Mouse (Mus musculus) lung, postnatal 0 days (tissue): Measurements from ENCODE around the gene Zfp319. TPM values are rescaled to one million over a fixed set of nuclear protein-coding genes. Genes with fewer than 3 reads are reported as not detected.

Source experiments
- ATAC-seq: fragments of 200-750 bp; cut with Nextera tagmentation; 2 replicates; pipeline ENCODE4 v1.8.0; 2017; ENCODE audit warnings: moderate library complexity
- DNase-seq: peaks from one replicate; pipeline ENCODE4 v3.0.0-alpha.2; 2016; ENCODE audit warnings: low spot score
- H3K27ac ChIP-seq: fragments of 300-500 bp; sonication (generic); 2 replicates; pipeline ENCODE4 v1.5.1; 2014; ENCODE audit warnings: antibody characterized with exemption, mild to moderate bottlenecking, low read length, mixed read lengths
- H3K27me3 ChIP-seq: fragments of 300-500 bp; sonication (generic); replicated peaks from 2 replicates; pipeline ENCODE4 v1.6.1; 2014; ENCODE audit warnings: low read length, mixed read lengths; ENCODE audit not compliant: insufficient read depth
- H3K36me3 ChIP-seq: fragments of 300-500 bp; sonication (generic); 2 replicates; pipeline ENCODE4 v1.6.1; 2014; ENCODE audit warnings: low read length, mixed read lengths; ENCODE audit not compliant: insufficient read depth
- H3K4me1 ChIP-seq: fragments of 300-500 bp; sonication (generic); 2 replicates; pipeline ENCODE4 v1.6.1; 2014; ENCODE audit warnings: antibody characterized with exemption, low read depth, low read length, mixed read lengths; ENCODE audit not compliant: insufficient read depth
- H3K4me2 ChIP-seq: fragments of 300-500 bp; sonication (generic); replicated peaks from 2 replicates; pipeline ENCODE4 v1.6.1; 2014; ENCODE audit warnings: low read depth, mild to moderate bottlenecking, low read length, moderate library complexity, mixed read lengths
- H3K4me3 ChIP-seq: fragments of 300-500 bp; sonication (generic); 2 replicates; pipeline ENCODE4 v1.5.1; 2014; ENCODE audit warnings: low read depth, low read length
- H3K9ac ChIP-seq: fragments of 300-500 bp; sonication (generic); replicated peaks from 2 replicates; pipeline ENCODE4 v1.6.1; 2014; ENCODE audit warnings: low read depth, mild to moderate bottlenecking
- H3K9me3 ChIP-seq: fragments of 300-500 bp; sonication (generic); 2 replicates; pipeline ENCODE4 v1.6.1; 2016; ENCODE audit warnings: low read length, mixed read lengths
- CTCF ChIP-seq: IDR thresholded peaks from 2 replicates; pipeline ENCODE4 v1.5.1; 2016; ENCODE audit warnings: antibody characterized with exemption, mild to moderate bottlenecking
- EP300 ChIP-seq: IDR thresholded peaks from 2 replicates; pipeline ENCODE4 v1.6.1; 2016; ENCODE audit warnings: antibody characterized with exemption, mild to moderate bottlenecking, control low read depth
- whole genome bisulfite sequencing: fragments of 180-500 bp; shearing (Covaris S2); extraction: QIAGEN DNeasy Blood & Tissue Kit; methylation state at CpG from one replicate; pipeline ENCODE4 v1.1.7; 2014; 5-methylcytosine and 5-hydroxymethylcytosine counted together
- polyA plus RNA-seq: library from polyadenylated mRNA; unstranded; fragments of >200 nt; fragmentation: Nextera tagmentation; extraction: Ambion mirVana; gene quantifications from 2 replicates; pipeline ENCODE4 v1.2.1, GENCODE M21; 2015

Zfp319 gene
- polyA plus RNA-seq, 1 experiment from 2014 or later: 6.0 TPM

- no peaks in the 10 kb centered on the region for H3K9me3 ChIP-seq
- 71% methylated on average over 1 of the region's 1 CpGs for WGBS
- DNase-seq: no peak
- no peak for TF ChIP-seq EP300
- TF ChIP-seq CTCF: no peak
- H3K27ac ChIP-seq: peak overlapping the region; percentile 96
- peaks cover 15% of the 10 kb centered on the region; the same call in 1 of the 2 replicates for H3K4me1 ChIP-seq
- H3K4me3 ChIP-seq: peak overlapping the region; percentile 84
- peak overlapping the region; percentile 86 for H3K9ac ChIP-seq
- no peaks in the 10 kb centered on the region for H3K27me3 ChIP-seq
- H3K4me2 ChIP-seq: peak overlapping the region; percentile 85
- ATAC-seq: no peak
- peaks cover 16% of the 10 kb centered on the region for H3K36me3 ChIP-seq
These were observed 1.4 kb downstream of the Zfp319 start for GRCm38 (mm10) chr8:95330367-95330766.

GRCm38 (mm10) chr8:95327866-95328465, 3.8 kb downstream of the Zfp319 start:
- no peak for ATAC-seq
- WGBS: 90% methylated on average over 43 of the region's 46 CpGs
- H3K4me1 ChIP-seq: peaks cover 16% of the 10 kb centered on the region; the same call in 1 of the 2 replicates
- peaks cover 16% of the 10 kb centered on the region for H3K36me3 ChIP-seq
- TF ChIP-seq CTCF (no peak), EP300 (no peak)
- no peaks in the 10 kb centered on the region for H3K9me3 ChIP-seq
- H3K4me3 ChIP-seq: no peak overlapping the region
- DNase-seq: no peak
- H3K9ac ChIP-seq: no peak overlapping the region
- no peaks in the 10 kb centered on the region for H3K27me3 ChIP-seq
- no peak overlapping the region for H3K27ac ChIP-seq
- H3K4me2 ChIP-seq: no peak overlapping the region

GRCm38 (mm10) chr8:95326822-95327221, 4.9 kb downstream of the Zfp319 start:
- H3K36me3 ChIP-seq: peaks cover 16% of the 10 kb centered on the region
- ATAC-seq: no peak
- no peak for DNase-seq
- no peak overlapping the region for H3K9ac ChIP-seq
- WGBS: 70% methylated on average over 5 of the region's 5 CpGs
- H3K27ac ChIP-seq: 0 out of 2 replicates have a peak overlapping the region, but pooled peaks have one; percentile 38
- no peaks in the 10 kb centered on the region for H3K9me3 ChIP-seq
- H3K27me3 ChIP-seq: no peaks in the 10 kb centered on the region
- peaks cover 12% of the 10 kb centered on the region; the same call in 1 of the 2 replicates for H3K4me1 ChIP-seq
- TF ChIP-seq CTCF (no peak), EP300 (peak; percentile 63)
- no peak overlapping the region for H3K4me2 ChIP-seq
- H3K4me3 ChIP-seq: no peak overlapping the region

GRCm38 (mm10) chr8:95324646-95325045, 7.1 kb downstream of the Zfp319 start:
- Histone ChIP-seq H3K4me1 (peaks cover 7% of the 10 kb centered on the region; the same call in 1 of the 2 replicates), H3K4me3 (no peak overlapping the region), H3K27ac (peak overlapping the region; percentile 20), H3K36me3 (peaks cover 16% of the 10 kb centered on the region), H3K9ac (no peak overlapping the region), H3K4me2 (no peak overlapping the region), H3K27me3 (no peaks in the 10 kb centered on the region), H3K9me3 (no peaks in the 10 kb centered on the region)
- 35% methylated on average over 5 of the region's 5 CpGs for WGBS
- ATAC-seq (no peak), DNase-seq (no peak)
- TF ChIP-seq CTCF: no peak
- no peak for TF ChIP-seq EP300

GRCm38 (mm10) chr8:95323201-95323600, 8.5 kb downstream of the Zfp319 start:
- Histone ChIP-seq H3K36me3 (peaks cover 11% of the 10 kb centered on the region), H3K4me1 (peaks cover 7% of the 10 kb centered on the region; the same call in 1 of the 2 replicates), H3K4me2 (no peak overlapping the region), H3K27me3 (no peaks in the 10 kb centered on the region), H3K4me3 (no peak overlapping the region), H3K27ac (no peak overlapping the region), H3K9me3 (no peaks in the 10 kb centered on the region), H3K9ac (no peak overlapping the region)
- ATAC-seq: no peak
- TF ChIP-seq CTCF (no peak), EP300 (no peak)
- no peak for DNase-seq
- 61% methylated on average over 3 of the region's 3 CpGs for WGBS

GRCm38 (mm10) chr8:95320224-95321139, 11.3 kb downstream of the Zfp319 start:
- H3K4me2 ChIP-seq: peak overlapping the region; percentile 80
- H3K36me3 ChIP-seq: no peaks in the 10 kb centered on the region
- H3K27ac ChIP-seq: no peak overlapping the region
- no peaks in the 10 kb centered on the region for H3K27me3 ChIP-seq
- TF ChIP-seq EP300: no peak
- TF ChIP-seq CTCF: peak; percentile 51
- ATAC-seq: peak; percentile 87
- peaks cover 7% of the 10 kb centered on the region; the same call in 1 of the 2 replicates for H3K4me1 ChIP-seq
- no peaks in the 10 kb centered on the region for H3K9me3 ChIP-seq
- peak; percentile 82 for DNase-seq
- WGBS: 1% methylated on average over 40 of the region's 41 CpGs
- no peak overlapping the region for H3K9ac ChIP-seq
- peak overlapping the region; percentile 36 for H3K4me3 ChIP-seq
